Mouse (Mus musculus) spleen, adult 2 months (tissue): Measurements from ENCODE around the gene Mctp1.

Source experiments
- CTCF ChIP-seq: fragments of 200-500 bp; IDR thresholded peaks from 2 replicates; pipeline ENCODE4 v1.5.1; 2011; ENCODE audit warnings: mild to moderate bottlenecking, inconsistent platforms; ENCODE audit not compliant: insufficient read depth, insufficient read length, insufficient replicate concordance; ENCODE audit errors: extremely low read depth
- POLR2A ChIP-seq: fragments of 200-500 bp; IDR thresholded peaks from 2 replicates; pipeline ENCODE4 v1.6.1; 2011; ENCODE audit warnings: low read depth, low read length, inconsistent platforms

DNA sequence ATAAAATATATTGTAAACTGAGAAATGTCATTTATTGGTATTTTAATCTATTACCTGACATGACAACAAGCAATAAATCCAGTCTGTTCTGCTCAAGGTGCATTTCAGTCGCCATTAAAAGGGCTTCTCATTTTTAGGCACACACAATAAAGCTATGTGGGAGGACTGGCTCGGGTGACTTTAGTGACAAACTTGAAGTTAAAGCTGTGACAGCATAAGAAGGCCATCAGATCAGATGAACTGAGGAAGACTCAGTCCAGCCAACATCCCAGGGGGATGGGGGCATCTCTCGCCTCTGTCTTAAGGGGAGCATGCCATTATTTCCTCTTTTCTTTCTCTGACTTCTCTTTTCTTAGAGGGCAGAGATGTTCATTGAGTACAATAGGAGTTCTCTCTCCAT is 453.7 kb downstream of the Mctp1 start:
- TF ChIP-seq CTCF (no peak), POLR2A (no peak)
